8 mouse cellular contexts compared by ENCODE assay signal in the genomic region with DNA sequence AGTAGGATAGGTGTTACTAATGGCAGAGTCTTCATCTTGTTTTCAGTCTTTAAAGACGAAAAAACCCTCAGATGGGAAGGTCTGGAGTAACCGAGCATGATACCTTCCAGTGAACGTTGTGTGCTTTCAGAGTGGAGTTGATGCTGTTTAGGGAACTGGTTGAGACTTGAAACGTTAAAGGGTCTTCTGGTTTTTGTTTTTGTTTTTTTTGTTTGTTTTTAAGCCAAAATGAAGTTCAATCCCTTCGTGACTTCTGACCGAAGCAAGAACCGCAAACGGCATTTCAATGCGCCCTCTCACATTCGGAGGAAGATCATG. TPM values are rescaled to one million over a fixed set of nuclear protein-coding genes. Genes with fewer than 3 reads are reported as not detected.
DNase-seq lines count a peak whose midpoint lies in the region; ATAC-seq and TF ChIP-seq lines count a peak whose summit lies in the region.

No protein-coding gene starts in this region.

- H3K36me3 ChIP-seq in heart, embryonic 10.5 days = peaks cover 47% of the 10 kb centered on the region
- H3K36me3 ChIP-seq in C2C12 (ENCODE audit: control insufficient read depth, insufficient read depth) = peaks cover 27% of the 10 kb centered on the region
- H3K36me3 ChIP-seq in forebrain, embryonic 11.5 days (ENCODE audit: control insufficient read depth, insufficient read depth, low read length) = peaks cover 24% of the 10 kb centered on the region
- H3K36me3 ChIP-seq in liver, embryonic 12.5 days = peaks cover 48% of the 10 kb centered on the region

- no peak for TF ChIP-seq CTCF in C2C12 (IDR thresholded peaks at IDR 0.05; ENCODE audit: control insufficient read depth, insufficient read depth, insufficient read length)

- H3ac ChIP-seq in C2C12 (ENCODE audit: control insufficient read depth, insufficient read length, low read depth) = peak overlapping the region; percentile 96

- H3K79me2 ChIP-seq in C2C12 (ENCODE audit: control insufficient read depth, insufficient read depth) = peaks cover 26% of the 10 kb centered on the region

- peak overlapping the region; percentile 99 for H3K4me3 ChIP-seq in heart, embryonic 10.5 days
- H3K4me3 ChIP-seq in C2C12 (ENCODE audit: insufficient read depth, poor library complexity, severe bottlenecking) = peak overlapping the region; percentile 99
- peak overlapping the region; percentile 97 for H3K4me3 ChIP-seq in forebrain, embryonic 11.5 days (ENCODE audit: low read depth, low read length)
- peak overlapping the region; percentile 96 for H3K4me3 ChIP-seq in liver, embryonic 12.5 days

- peak overlapping the region; percentile 98 for H3K9ac ChIP-seq in forebrain, embryonic 11.5 days (ENCODE audit: low read length)
- H3K9ac ChIP-seq in liver, embryonic 12.5 days = peak overlapping the region; percentile 96

- H3K79me3 ChIP-seq in C2C12 (ENCODE audit: low read depth) = peaks cover 15% of the 10 kb centered on the region

- peaks cover 21% of the 10 kb centered on the region; the same call in 1 of the 2 replicates for H3K4me1 ChIP-seq in heart, embryonic 10.5 days
- H3K4me1 ChIP-seq in forebrain, embryonic 11.5 days (replicated peaks; ENCODE audit: control insufficient read depth, insufficient read depth, low read length) = peaks cover 2% of the 10 kb centered on the region; the same call in 1 of the 2 replicates
- peaks cover 56% of the 10 kb centered on the region for H3K4me1 ChIP-seq in liver, embryonic 12.5 days

- H3K27ac ChIP-seq in heart, embryonic 10.5 days = peak overlapping the region; percentile 99
- H3K27ac ChIP-seq in forebrain, embryonic 11.5 days (ENCODE audit: low read depth, low read length) = peak overlapping the region; percentile 85
- H3K27ac ChIP-seq in liver, embryonic 12.5 days = peak overlapping the region; percentile 90

- no peak for DNase-seq in heart, embryonic 10.5 days (ENCODE audit: low spot score)
- DNase-seq in heart, postnatal 4 days = no peak
- DNase-seq in forebrain, embryonic 11.5 days (ENCODE audit: low spot score) = no peak
- DNase-seq in adrenal gland, postnatal 14 days = no peak
- DNase-seq in gastrocnemius, postnatal 4 days (ENCODE audit: low spot score in 2 of 2) = no peak
- no peak for DNase-seq in cerebellum, postnatal 25 days

- ATAC-seq in forebrain, embryonic 11.5 days (replicated peaks; ENCODE audit: low FRiP score) = no peak
- no peak for ATAC-seq in liver, embryonic 12.5 days

- H3K4me2 ChIP-seq in forebrain, embryonic 11.5 days (ENCODE audit: low read depth, low read length, severe bottlenecking) = peak overlapping the region; percentile 70
- peak overlapping the region; percentile 88 for H3K4me2 ChIP-seq in liver, embryonic 12.5 days

- H3K27me3 ChIP-seq in heart, embryonic 10.5 days (ENCODE audit: insufficient read depth, poor library complexity, severe bottlenecking) = no peaks in the 10 kb centered on the region
- no peaks in the 10 kb centered on the region for H3K27me3 ChIP-seq in C2C12 (ENCODE audit: control insufficient read depth, insufficient read depth, insufficient read length)
- no peaks in the 10 kb centered on the region for H3K27me3 ChIP-seq in forebrain, embryonic 11.5 days (ENCODE audit: control insufficient read depth, insufficient read depth, low read length)
- H3K27me3 ChIP-seq in liver, embryonic 12.5 days (replicated peaks) = no peaks in the 10 kb centered on the region

- 3% methylated on average over 10 of the region's 10 CpGs for WGBS in heart, embryonic 10.5 days
- 2% methylated on average over 10 of the region's 10 CpGs for WGBS in forebrain, embryonic 11.5 days
- under 1% methylated on average over 10 of the region's 10 CpGs for WGBS in liver, embryonic 12.5 days (ENCODE audit: insufficient replicate concordance)

- no peaks in the 10 kb centered on the region for H3K9me3 ChIP-seq in heart, embryonic 10.5 days
- H3K9me3 ChIP-seq in forebrain, embryonic 11.5 days (ENCODE audit: control insufficient read depth, low read length) = no peaks in the 10 kb centered on the region
- no peaks in the 10 kb centered on the region for H3K9me3 ChIP-seq in liver, embryonic 12.5 days (replicated peaks)

TF ChIP-seq in C2C12, 6 proteins besides CTCF, POLR2A, EP300 and RAD21:
- TF ChIP-seq USF1 (IDR thresholded peaks at IDR 0.05; ENCODE audit: low read depth) (no peak), MYOG (IDR thresholded peaks at IDR 0.05; ENCODE audit: control insufficient read depth, extremely low read depth, insufficient read length) (no peak), CEBPB (IDR thresholded peaks at IDR 0.05; ENCODE audit: low read depth) (no peak), FOSL1 (IDR thresholded peaks at IDR 0.05; ENCODE audit: insufficient read depth, low read length, poor library complexity, severe bottlenecking) (no peak), MAX (IDR thresholded peaks at IDR 0.05) (no peak), MYOD1 (IDR thresholded peaks at IDR 0.05; ENCODE audit: control insufficient read depth, insufficient read length, low read depth) (no peak)
TF ChIP-seq in C2C12: peak in this region for 0.

RNA-seq across cellular contexts. Expression of gene Rpl26, which starts 0.6 kb away (rescaled TPM):
- 711 and 869 TPM in 2 replicates for polyA plus RNA-seq in heart, embryonic 10.5 days (2016; fragmentation: Nextera tagmentation; extraction: Ambion mirVana)
- total RNA-seq in heart, postnatal 4 days (2021) = 100 to 1,000 TPM; 896 to 908 TPM
- polyA plus RNA-seq in C2C12 (2012; fragmentation: generic; extraction: Trizol) = 625 TPM
- polyA plus RNA-seq in forebrain, embryonic 11.5 days (2014; fragmentation: Nextera tagmentation; extraction: Ambion mirVana) = 825 and 852 TPM in 2 replicates
- 938 and 976 TPM in 2 replicates for polyA plus RNA-seq in liver, embryonic 12.5 days (2016; fragmentation: Nextera tagmentation; extraction: Ambion mirVana)
- total RNA-seq in adrenal gland, postnatal 14 days (2021) = 1,094 and 1,263 TPM in 2 replicates
- total RNA-seq in gastrocnemius, postnatal 4 days (2021) = 1,000 to 10,000 TPM; 1,219 to 1,338 TPM

RNA-seq across cellular contexts. Expression of gene Rnf222, which starts 13.7 kb away (rescaled TPM):
- 0.09 and 0.11 TPM in 2 replicates for polyA plus RNA-seq in heart, embryonic 10.5 days (2016; fragmentation: Nextera tagmentation; extraction: Ambion mirVana)
- total RNA-seq in heart, postnatal 4 days (2021) = under 1 TPM; 0.21 to 0.32 TPM
- polyA plus RNA-seq in C2C12 (2012; fragmentation: generic; extraction: Trizol) = not detected
- not detected in 2 replicates for polyA plus RNA-seq in forebrain, embryonic 11.5 days (2014; fragmentation: Nextera tagmentation; extraction: Ambion mirVana)
- polyA plus RNA-seq in liver, embryonic 12.5 days (2016; fragmentation: Nextera tagmentation; extraction: Ambion mirVana) = 0.07 and 0.10 TPM in 2 replicates
- total RNA-seq in adrenal gland, postnatal 14 days (2021) = 0.15 TPM in 1 of 2 replicates, not detected in the other
- total RNA-seq in gastrocnemius, postnatal 4 days (2021) = under 1 TPM in 1 of 2 experiments, not detected in 1; 0.07 TPM

RNA-seq across cellular contexts. Expression of gene Odf4, which starts 24.9 kb away (rescaled TPM):
- polyA plus RNA-seq in heart, embryonic 10.5 days (2016; fragmentation: Nextera tagmentation; extraction: Ambion mirVana) = not detected in 2 replicates
- not detected for total RNA-seq in heart, postnatal 4 days (2021)
- polyA plus RNA-seq in C2C12 (2012; fragmentation: generic; extraction: Trizol) = not detected
- not detected in 2 replicates for polyA plus RNA-seq in forebrain, embryonic 11.5 days (2014; fragmentation: Nextera tagmentation; extraction: Ambion mirVana)
- not detected in 2 replicates for polyA plus RNA-seq in liver, embryonic 12.5 days (2016; fragmentation: Nextera tagmentation; extraction: Ambion mirVana)
- 0.30 and 0.45 TPM in 2 replicates for total RNA-seq in adrenal gland, postnatal 14 days (2021)
- total RNA-seq in gastrocnemius, postnatal 4 days (2021) = not detected

RNA-seq across cellular contexts. Expression of gene Ndel1, which starts 30.3 kb away (rescaled TPM):
- 68.7 and 69.2 TPM in 2 replicates for polyA plus RNA-seq in heart, embryonic 10.5 days (2016; fragmentation: Nextera tagmentation; extraction: Ambion mirVana)
- total RNA-seq in heart, postnatal 4 days (2021) = 10 to 100 TPM; 57.9 to 66.3 TPM
- 27.9 TPM for polyA plus RNA-seq in C2C12 (2012; fragmentation: generic; extraction: Trizol)
- polyA plus RNA-seq in forebrain, embryonic 11.5 days (2014; fragmentation: Nextera tagmentation; extraction: Ambion mirVana) = 46.9 and 51.2 TPM in 2 replicates
- 40.4 and 42.0 TPM in 2 replicates for polyA plus RNA-seq in liver, embryonic 12.5 days (2016; fragmentation: Nextera tagmentation; extraction: Ambion mirVana)
- 67.1 and 73.2 TPM in 2 replicates for total RNA-seq in adrenal gland, postnatal 14 days (2021)
- 10 to 100 TPM; 76.4 to 86.4 TPM for total RNA-seq in gastrocnemius, postnatal 4 days (2021)

RNA-seq across cellular contexts. Expression of gene Arhgef15, which starts 55.3 kb away (rescaled TPM):
- 10.5 and 13.4 TPM in 2 replicates for polyA plus RNA-seq in heart, embryonic 10.5 days (2016; fragmentation: Nextera tagmentation; extraction: Ambion mirVana)
- 10 to 100 TPM; 32.1 to 36.8 TPM for total RNA-seq in heart, postnatal 4 days (2021)
- polyA plus RNA-seq in C2C12 (2012; fragmentation: generic; extraction: Trizol) = 0.25 TPM
- polyA plus RNA-seq in forebrain, embryonic 11.5 days (2014; fragmentation: Nextera tagmentation; extraction: Ambion mirVana) = 5.2 and 6.1 TPM in 2 replicates
- 2.9 and 3.0 TPM in 2 replicates for polyA plus RNA-seq in liver, embryonic 12.5 days (2016; fragmentation: Nextera tagmentation; extraction: Ambion mirVana)
- total RNA-seq in adrenal gland, postnatal 14 days (2021) = 28.7 and 31.9 TPM in 2 replicates
- total RNA-seq in gastrocnemius, postnatal 4 days (2021) = 10 to 100 TPM; 16.9 to 19.0 TPM
